Mouse (Mus musculus) left cerebral cortex, adult 8-10 months (tissue): Measurements from ENCODE around the gene Efcab5. TPM values are rescaled to one million over a fixed set of nuclear protein-coding genes. Genes with fewer than 3 reads are reported as not detected.
A peak's percentile ranks its signal among the peaks of the same experiment; 100 is the strongest.

Source experiments
- DNase-seq, 2 experiments: peaks; one replicate each; pipeline ENCODE4 v3.0.0; 2022; ENCODE audit warnings: low spot score in 2 of 2
- total RNA-seq, 4 experiments: library from RNA; stranded (reverse); gene quantifications; 2 replicates each; pipeline ENCODE4 v1.2.4; 2022

The Efcab5 gene
- 1 to 10 TPM; 2.8 to 4.3 (median 4.1) TPM for total RNA-seq

- DNase-seq: no peak
Measured at GRCm38 (mm10) chr11:77188868-77189267, at the start of gene Efcab5. Efcab5 (minus strand) TSS chr11:77188968.

GRCm38 (mm10) chr11:77235267-77235666 is 46.5 kb upstream of the Efcab5 start:
- no peak for DNase-seq

GRCm38 (mm10) chr11:77231514-77231913 is 42.7 kb upstream of the Efcab5 start:
- DNase-seq: no peak

- DNase-seq: no peak
Measured at GRCm38 (mm10) chr11:77230765-77231164, 42.0 kb upstream of the Efcab5 start.

- peak in 1 of 2 experiments; percentile 15 for DNase-seq
Measured at GRCm38 (mm10) chr11:77216761-77217130, 28.0 kb upstream of the Efcab5 start.

- peak; percentile 66 to 72 for DNase-seq
Measured at GRCm38 (mm10) chr11:77215951-77216760, 27.4 kb upstream of the Efcab5 start, which contains the start of gene Ssh2. Ssh2 (plus strand) TSS chr11:77216287.

GRCm38 (mm10) chr11:77215483-77215882 is 26.7 kb upstream of the Efcab5 start:
- no peak for DNase-seq

GRCm38 (mm10) chr11:77214755-77215154 is 26.0 kb upstream of the Efcab5 start:
- peak; percentile 10 to 23 for DNase-seq

- DNase-seq: no peak
Measured at GRCm38 (mm10) chr11:77214142-77214692, 25.4 kb upstream of the Efcab5 start.

- DNase-seq: no peak
Measured at GRCm38 (mm10) chr11:77200703-77201102, 11.9 kb upstream of the Efcab5 start.

GRCm38 (mm10) chr11:77199636-77200035 is 10.9 kb upstream of the Efcab5 start:
- DNase-seq: no peak

- DNase-seq: no peak
Measured at GRCm38 (mm10) chr11:77196181-77197143, 7.7 kb upstream of the Efcab5 start.

GRCm38 (mm10) chr11:77195360-77196109 is 6.8 kb upstream of the Efcab5 start:
- no peak for DNase-seq

GRCm38 (mm10) chr11:77194762-77195161 is 6.0 kb upstream of the Efcab5 start:
- DNase-seq: no peak

GRCm38 (mm10) chr11:77193941-77194553 is 5.3 kb upstream of the Efcab5 start:
- no peak for DNase-seq

GRCm38 (mm10) chr11:77193410-77193809 is 4.6 kb upstream of the Efcab5 start:
- DNase-seq: no peak

- no peak for DNase-seq
Measured at GRCm38 (mm10) chr11:77184926-77185325, 3.8 kb downstream of the Efcab5 start.

GRCm38 (mm10) chr11:77182616-77183015 is 6.2 kb downstream of the Efcab5 start:
- no peak for DNase-seq

- no peak for DNase-seq
Measured at GRCm38 (mm10) chr11:77182041-77182440, 6.7 kb downstream of the Efcab5 start.

- no peak for DNase-seq
Measured at GRCm38 (mm10) chr11:77181528-77181927, 7.2 kb downstream of the Efcab5 start.

- peak in 1 of 2 experiments; percentile 36 for DNase-seq
Measured at GRCm38 (mm10) chr11:77180886-77181285, 7.9 kb downstream of the Efcab5 start.
